8 mouse cellular contexts compared by ENCODE assay signal in the genomic region with DNA sequence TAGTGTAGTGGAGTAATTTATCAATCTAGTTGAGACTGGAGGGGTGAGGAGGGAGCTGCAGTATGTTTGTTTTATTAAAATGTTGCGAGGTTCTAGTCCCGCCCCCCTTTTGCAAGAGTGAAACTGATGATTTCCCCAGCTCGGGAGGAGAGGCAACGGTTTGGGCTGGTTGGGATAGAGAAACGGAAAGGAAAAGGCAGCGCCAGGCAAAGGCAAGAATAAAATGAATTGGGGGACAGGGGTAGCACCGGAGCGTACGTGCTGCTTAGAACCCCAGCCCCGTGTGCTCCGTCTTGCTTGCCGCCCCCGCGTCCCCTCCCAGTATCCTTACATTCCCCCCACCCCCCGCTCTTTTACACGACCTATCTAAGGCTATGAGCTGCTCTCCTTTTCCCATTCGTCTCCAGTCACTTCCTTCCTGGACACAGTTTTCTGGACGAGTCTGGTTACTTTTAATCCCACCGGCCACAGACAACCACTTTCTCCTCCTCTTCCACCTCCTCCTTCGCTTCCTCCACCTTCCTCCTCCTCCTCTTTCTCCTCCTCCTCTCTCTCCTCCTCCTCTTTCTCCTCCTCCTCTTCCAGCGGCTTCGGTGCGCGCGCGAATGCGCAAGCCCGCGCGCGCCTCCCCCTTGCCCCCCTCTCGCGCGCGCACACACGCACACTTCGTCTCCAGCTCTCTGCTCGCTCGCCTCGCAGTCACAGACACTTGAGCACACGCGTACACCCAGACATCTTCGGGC. TPM values are rescaled to one million over a fixed set of nuclear protein-coding genes. Genes with fewer than 3 reads are reported as not detected.
DNase-seq lines count a peak whose midpoint lies in the region; ATAC-seq lines count a peak whose summit lies in the region.

No protein-coding gene starts in this region.

- peak; percentile 70 for ATAC-seq in common myeloid progenitor, adult 5-6 weeks (replicated peaks; ENCODE audit: low read depth, poor library complexity, severe bottlenecking)
- peak; percentile 72 for ATAC-seq in megakaryocyte-erythroid progenitor cell, adult 5-6 weeks (replicated peaks; ENCODE audit: low FRiP score, low TSS enrichment, poor library complexity, severe bottlenecking)
- no peak for ATAC-seq in erythroid progenitor cell, adult 5-6 weeks (replicated peaks; ENCODE audit: low FRiP score, poor library complexity, severe bottlenecking)

- peak; percentile 84 for DNase-seq in adrenal gland, postnatal 10 days
- DNase-seq in gastrocnemius, postnatal 14 days: peak; percentile 79
- DNase-seq in induced T-regulatory cell, adult 2 months (ENCODE audit: low read depth): peak; percentile 14
- DNase-seq in left cerebral cortex, postnatal 36 days (ENCODE audit: low spot score in 2 of 2): peak; percentile 78 to 80
- peak; percentile 78 for DNase-seq in right cerebral cortex, postnatal 14 days

- intact Hi-C loops in gastrocnemius, postnatal 14 days (cut with DNase I; ENCODE audit: low total_unique reads): no loop called here
- intact Hi-C loops in left cerebral cortex, postnatal 36 days (cut with DNase I): loop anchor here (2.0 to 10.0 kb wide), 7 partner anchors 132 to 1742 kb away; a partner anchor contains a TSS

RNA-seq across cellular contexts. Expression of a gene that starts 20.5 kb away (rescaled TPM):
- total RNA-seq in adrenal gland, postnatal 10 days (2021): 10 to 100 TPM; 42.9 to 86.6 TPM
- total RNA-seq in common myeloid progenitor, adult 5-6 weeks (2017): 339 and 380 TPM in 2 replicates
- 100 to 1,000 TPM; 258 to 347 TPM for total RNA-seq in gastrocnemius, postnatal 14 days (2021)
- total RNA-seq in left cerebral cortex, postnatal 36 days (2021): 100 to 1,000 TPM; 620 to 698 TPM
- 29.5 and 36.6 TPM in 2 replicates for total RNA-seq in megakaryocyte-erythroid progenitor cell, adult 5-6 weeks (2014; fragmentation: Nextera tagmentation)
- total RNA-seq in megakaryocyte-erythroid progenitor cell, adult 5-6 weeks (2017): 60.0 and 141 TPM in 2 replicates
- 14.7 and 15.1 TPM in 2 replicates for total RNA-seq in erythroid progenitor cell, adult 5-6 weeks (2015; ENCODE audit: low replicate concordance)
- 5.9 and 9.8 TPM in 2 replicates for total RNA-seq in erythroid progenitor cell, adult 5-6 weeks (2017; ENCODE audit: low replicate concordance)

Comparison
In these comparisons a context has a peak if more than half of its experiments do, and no peak if none do; other contexts are left out.
1. DNase-seq: peak in every context shown above with its lines; median percentile 84 in adrenal gland, postnatal 10 days; 79 in gastrocnemius, postnatal 14 days; 79 in left cerebral cortex, postnatal 36 days; 78 in right cerebral cortex, postnatal 14 days; 14 in induced T-regulatory cell, adult 2 months.